Mouse (Mus musculus) gastrocnemius, postnatal 36 days (tissue): ENCODE measurements around the gene Gtf2f1. TPM values are rescaled to one million over a fixed set of nuclear protein-coding genes. Genes with fewer than 3 reads are reported as not detected.

Experiments used
- DNase-seq, 2 experiments: peaks; one replicate each; pipeline ENCODE4 v3.0.0; 2022
- intact Hi-C: fragments of 180-260 bp; cut with DNase I; formaldehyde crosslinking; loops from one replicate; pipeline ENCODE4 v1.15.1; 2025
- total RNA-seq, 2 experiments: library from RNA; stranded (reverse); gene quantifications; 2 replicates each; pipeline ENCODE4 v1.2.3; 2021

The Gtf2f1 gene
- total RNA-seq, 2 experiments from 2014 or later: 15.1 to 16.8 TPM

- DNase-seq: no peak
- intact Hi-C loops: no loop called here
These were observed 215 bp downstream of the Gtf2f1 start for GRCm38 (mm10) chr17:57010911-57011235.

GRCm38 (mm10) chr17:57007137-57007905 lies 3.8 kb downstream of the Gtf2f1 start:
- intact Hi-C loops: no loop called here
- DNase-seq: no peak

GRCm38 (mm10) chr17:57003994-57004393 lies 7.1 kb downstream of the Gtf2f1 start:
- no peak for DNase-seq
- intact Hi-C loops: no loop called here

- no peak for DNase-seq
- intact Hi-C loops: no loop called here
These were observed 9.9 kb downstream of the Gtf2f1 start for GRCm38 (mm10) chr17:57001228-57001627.

- no peak for DNase-seq
- intact Hi-C loops: loop anchor here (5.0 to 10.0 kb wide), 4 partner anchors 62 to 375 kb away; partner anchors contain the start of genes Catsperd, Lonp1 and Vav1
These were observed 11.0 kb downstream of the Gtf2f1 start, which contains the start of gene Pspn for GRCm38 (mm10) chr17:56999968-57000609. Pspn (minus strand) TSS chr17:57000018.

- DNase-seq: no peak
- intact Hi-C loops: loop anchor here (5.0 to 10.0 kb wide), 4 partner anchors 63 to 375 kb away; partner anchors contain the start of genes Catsperd, Lonp1 and Vav1
These were observed 11.7 kb downstream of the Gtf2f1 start for GRCm38 (mm10) chr17:56999414-56999813.

- intact Hi-C loops: loop anchor here (2.0 to 10.0 kb wide), 5 partner anchors 65 to 372 kb away; partner anchors contain the start of genes Catsperd, Lonp1 and Vav1
These were observed 13.9 kb downstream of the Gtf2f1 start, which contains the start of gene Alkbh7 for GRCm38 (mm10) chr17:56997029-56997667. Alkbh7 (plus strand) TSS chr17:56997339.

GRCm38 (mm10) chr17:56996506-56996905 lies 14.6 kb downstream of the Gtf2f1 start:
- intact Hi-C loops: loop anchor here (2.0 to 10.0 kb wide), 5 partner anchors 66 to 372 kb away; partner anchors contain the start of genes Catsperd, Lonp1 and Vav1
- no peak for DNase-seq

More at GRCm38 (mm10) chr17:56997029-56997667, 13.9 kb downstream of the Gtf2f1 start, which contains the start of gene Alkbh7:
- peak; percentile 90 to 94 for DNase-seq

- intact Hi-C loops: loop anchor here (5.0 to 10.0 kb wide), 4 partner anchors 67 to 370 kb away; partner anchors contain the start of genes Catsperd, Lonp1 and Vav1
- no peak for DNase-seq
These were observed 16.0 kb downstream of the Gtf2f1 start for GRCm38 (mm10) chr17:56995046-56995445.

GRCm38 (mm10) chr17:56990966-56991365 lies 20.1 kb downstream of the Gtf2f1 start:
- intact Hi-C loops: loop anchor here (10.0 kb wide), 2 partner anchors 284 to 366 kb away; partner anchors contain the start of genes Catsperd, Lonp1 and Vav1
- DNase-seq: peak in 1 of 2 experiments; percentile 7

- intact Hi-C loops: loop anchor here (10.0 kb wide), 2 partner anchors 285 to 365 kb away; partner anchors contain the start of genes Catsperd, Lonp1 and Vav1
- DNase-seq: peak; percentile 88 to 91
These were observed 20.9 kb downstream of the Gtf2f1 start, which contains the start of gene Clpp for GRCm38 (mm10) chr17:56990115-56990746. Clpp (plus strand) TSS chr17:56990305.

GRCm38 (mm10) chr17:56989467-56990114 lies 21.5 kb downstream of the Gtf2f1 start:
- intact Hi-C loops: loop anchor here (10.0 kb wide), 2 partner anchors 285 to 365 kb away; partner anchors contain the start of genes Catsperd, Lonp1 and Vav1
- peak in 1 of 2 experiments; percentile 63 for DNase-seq

- intact Hi-C loops: no loop called here
- DNase-seq: peak in 1 of 2 experiments; percentile 2
These were observed 22.1 kb downstream of the Gtf2f1 start for GRCm38 (mm10) chr17:56988921-56989430.

GRCm38 (mm10) chr17:56988441-56988840 lies 22.6 kb downstream of the Gtf2f1 start:
- peak in 1 of 2 experiments; percentile 3 for DNase-seq
- intact Hi-C loops: no loop called here

GRCm38 (mm10) chr17:56986105-56986805 lies 24.8 kb downstream of the Gtf2f1 start:
- DNase-seq: no peak
- intact Hi-C loops: no loop called here

- no peak for DNase-seq
- intact Hi-C loops: no loop called here
These were observed 25.4 kb downstream of the Gtf2f1 start for GRCm38 (mm10) chr17:56985656-56986055.

GRCm38 (mm10) chr17:56984886-56985285 lies 26.2 kb downstream of the Gtf2f1 start:
- intact Hi-C loops: no loop called here
- DNase-seq: no peak

GRCm38 (mm10) chr17:56982013-56982412 lies 29.1 kb downstream of the Gtf2f1 start, which contains the start of gene Acer1:
Acer1 (minus strand) TSS chr17:56982126.
- no peak for DNase-seq
- intact Hi-C loops: no loop called here
